Mouse (Mus musculus) small intestine, adult 2 months (tissue): ENCODE data around the gene Ero1lb.

ENCODE experiments used
- CTCF ChIP-seq: fragments of 200-500 bp; IDR thresholded peaks from 2 replicates; pipeline ENCODE4 v1.5.1; 2012; ENCODE audit warnings: low read depth, mild to moderate bottlenecking, control low read depth, inconsistent platforms, low read length, moderate library complexity, mixed read lengths; ENCODE audit not compliant: insufficient replicate concordance, insufficient read length; ENCODE audit errors: extremely low read depth
- POLR2A ChIP-seq: fragments of 200-500 bp; IDR thresholded peaks from 2 replicates; pipeline ENCODE4 v1.6.1; 2012; ENCODE audit warnings: low read depth, mild to moderate bottlenecking, control low read depth, inconsistent platforms, low read length, moderate library complexity

GRCm38 (mm10) chr13:12562256-12562655 is 3.4 kb upstream of the Ero1lb start:
- no peak for TF ChIP-seq POLR2A
- no peak for TF ChIP-seq CTCF
